Mouse (Mus musculus) embryo, embryonic 11 days (tissue): Measurements from ENCODE around the gene Rnf24.

Experiments
- DNase-seq: peaks from one replicate; pipeline ENCODE4 v3.0.0-alpha.2; 2015

The Rnf24 gene

GRCm38 (mm10) chr2:131352747-131353563, at the start of gene Rnf24:
TSS of gene Rnf24 (minus strand) at chr2:131352892.
- DNase-seq = peak; percentile 99

DNA sequence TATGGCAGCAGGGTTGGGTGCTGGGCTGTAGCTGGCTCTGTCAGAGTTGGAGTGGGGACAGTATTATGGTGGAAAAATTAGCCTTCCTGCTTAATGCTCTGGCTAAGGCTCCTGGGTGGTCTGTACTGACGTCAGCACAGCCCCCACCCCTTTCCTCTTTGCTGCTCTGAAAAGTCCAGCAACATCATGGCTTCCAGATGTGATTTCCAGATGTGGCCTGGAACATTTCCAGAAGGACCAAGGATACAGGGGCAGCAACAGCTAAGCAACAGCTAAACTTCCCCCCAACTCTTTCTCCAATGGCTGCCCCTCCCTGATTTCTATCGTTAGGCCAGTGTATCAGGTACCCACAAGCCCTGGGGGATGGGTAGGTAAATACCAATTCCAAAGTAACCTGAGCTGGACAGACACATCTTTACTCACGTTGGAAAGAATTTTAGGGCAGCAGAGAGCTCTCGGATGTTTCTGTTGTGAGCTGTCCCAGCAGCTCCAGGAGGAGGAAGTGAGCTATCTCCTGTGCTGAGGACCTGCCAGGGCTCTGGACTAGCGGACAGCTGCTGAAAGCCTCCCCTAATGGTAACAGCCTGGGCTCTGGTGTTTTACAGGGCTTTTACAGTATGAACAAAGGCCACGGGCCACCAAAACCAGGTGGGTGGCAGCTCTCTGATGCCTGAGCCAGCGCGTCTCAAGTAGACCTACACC, 49.3 kb upstream of the Rnf24 start:
- peak; percentile 69 for DNase-seq

DNA sequence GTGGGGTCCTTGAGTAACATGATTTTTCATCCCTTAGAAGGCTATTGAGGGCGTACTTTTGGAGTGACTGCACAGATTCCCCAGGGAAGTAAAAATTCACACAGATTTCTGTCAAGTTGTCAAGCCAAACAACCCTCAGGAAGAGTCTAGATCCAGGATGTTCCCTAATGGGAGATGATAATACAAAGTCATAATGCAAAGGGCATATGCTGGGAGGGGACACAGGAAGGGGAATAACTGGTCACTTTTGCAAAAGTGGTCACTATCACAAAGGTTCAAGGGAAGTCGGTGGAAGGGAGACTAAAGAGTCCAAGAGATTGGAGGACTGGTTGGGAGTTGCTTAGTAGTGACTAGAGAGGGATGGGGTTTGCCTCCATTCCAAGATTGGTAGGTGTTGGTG, 48.2 kb upstream of the Rnf24 start:
- no peak for DNase-seq

- no peak for DNase-seq
Observed at GRCm38 (mm10) chr2:131397323-131397848, 44.7 kb upstream of the Rnf24 start.

DNA sequence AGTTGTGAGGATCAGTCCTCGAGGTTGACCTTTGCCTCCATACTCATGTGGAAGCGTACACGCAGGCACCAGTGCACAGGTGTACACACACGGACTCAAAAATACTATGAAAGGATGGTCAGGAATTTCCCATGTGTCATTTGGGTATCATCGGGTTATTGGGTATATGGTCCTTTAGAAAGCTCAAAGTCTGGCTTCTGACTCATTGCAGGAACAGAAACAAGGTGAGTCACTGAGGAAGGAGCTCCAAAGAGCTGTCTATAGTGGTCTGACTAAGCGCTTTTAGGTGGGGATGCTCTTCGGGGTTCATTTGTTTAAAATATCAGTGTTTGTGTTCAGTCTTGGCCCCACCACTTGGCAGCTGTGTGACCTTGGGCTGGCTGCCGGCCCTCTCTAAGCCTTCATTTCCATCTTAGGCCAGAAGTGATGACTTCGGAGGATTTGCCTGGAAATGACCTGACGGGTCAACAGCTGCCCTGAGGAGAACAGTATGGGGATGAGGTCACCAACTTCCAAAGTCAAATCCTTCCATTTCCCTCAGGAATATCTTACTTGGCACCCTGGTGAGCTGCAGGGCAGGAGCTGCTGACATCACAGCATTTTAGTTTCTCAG, 33.8 kb upstream of the Rnf24 start:
- no peak for DNase-seq

- DNase-seq = no peak
Observed at GRCm38 (mm10) chr2:131385176-131385575, 32.5 kb upstream of the Rnf24 start.

DNA sequence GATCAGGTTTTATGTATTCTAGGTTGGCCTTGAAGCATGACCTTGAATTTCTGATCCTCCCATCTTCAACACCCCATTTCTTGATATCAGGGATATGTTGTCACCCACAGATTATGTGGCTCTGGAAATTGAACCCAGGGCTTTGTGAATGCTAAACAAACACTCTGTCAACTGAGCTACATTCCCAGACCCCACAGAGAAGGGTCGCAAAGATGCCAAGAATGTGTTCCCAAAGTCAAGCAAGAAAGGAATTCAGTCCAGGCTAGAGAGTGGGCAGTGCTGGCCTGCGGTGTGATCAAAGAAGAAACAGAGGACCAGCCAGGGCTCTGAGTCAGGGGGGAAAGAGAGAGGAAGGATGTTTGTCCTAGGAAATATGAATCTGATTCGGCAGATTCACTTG, 26.8 kb upstream of the Rnf24 start:
- DNase-seq = no peak

DNA sequence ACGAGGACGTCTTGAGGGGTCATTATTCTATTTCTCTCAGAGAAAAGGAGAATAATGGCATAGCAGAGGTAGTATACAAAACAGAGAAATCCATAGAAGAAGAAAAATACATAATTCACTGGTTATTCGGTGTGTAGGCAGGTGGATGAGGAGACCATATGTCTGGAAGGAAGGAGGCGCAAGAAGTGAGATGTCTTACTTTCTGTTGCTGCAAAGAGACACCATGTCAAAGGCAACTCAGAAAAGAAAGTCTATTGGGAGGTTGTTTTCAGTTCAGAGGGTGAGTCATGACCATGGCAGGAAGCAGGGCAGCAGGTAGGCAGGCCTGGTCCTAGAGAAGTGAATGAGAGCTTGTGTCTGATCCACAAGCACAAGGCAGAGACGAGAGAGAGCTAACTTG, 26.2 kb upstream of the Rnf24 start:
- no peak for DNase-seq

GRCm38 (mm10) chr2:131377055-131377454, 24.4 kb upstream of the Rnf24 start:
- no peak for DNase-seq

GRCm38 (mm10) chr2:131373656-131374055, 21.0 kb upstream of the Rnf24 start:
- no peak for DNase-seq

GRCm38 (mm10) chr2:131372276-131372877, 19.7 kb upstream of the Rnf24 start:
- no peak for DNase-seq

DNA sequence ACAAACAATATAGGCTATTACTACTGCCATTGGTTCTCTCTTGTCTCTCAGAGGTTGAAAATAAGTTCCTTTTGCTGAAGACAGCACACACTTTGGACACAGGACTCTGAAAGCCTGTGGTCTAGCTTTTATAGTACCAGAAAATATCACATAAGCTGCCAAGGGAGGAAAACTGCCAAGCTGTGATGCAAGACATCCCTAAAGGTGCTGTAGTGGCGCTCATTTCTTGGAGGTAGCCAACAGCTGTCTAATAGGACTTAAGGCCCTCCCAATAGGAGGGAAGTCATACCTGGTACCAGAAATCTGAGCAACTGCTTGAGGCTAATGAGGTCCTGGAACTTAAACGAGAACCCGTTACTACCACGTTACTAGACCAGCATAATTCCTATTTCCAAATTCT, 19.1 kb upstream of the Rnf24 start:
- DNase-seq = no peak

GRCm38 (mm10) chr2:131370828-131371227, 18.1 kb upstream of the Rnf24 start:
- no peak for DNase-seq

GRCm38 (mm10) chr2:131364689-131365088, 12.0 kb upstream of the Rnf24 start:
- no peak for DNase-seq

- no peak for DNase-seq
Observed at GRCm38 (mm10) chr2:131358481-131358880, 5.8 kb upstream of the Rnf24 start.

GRCm38 (mm10) chr2:131354049-131354448, 1.4 kb upstream of the Rnf24 start:
- no peak for DNase-seq

DNA sequence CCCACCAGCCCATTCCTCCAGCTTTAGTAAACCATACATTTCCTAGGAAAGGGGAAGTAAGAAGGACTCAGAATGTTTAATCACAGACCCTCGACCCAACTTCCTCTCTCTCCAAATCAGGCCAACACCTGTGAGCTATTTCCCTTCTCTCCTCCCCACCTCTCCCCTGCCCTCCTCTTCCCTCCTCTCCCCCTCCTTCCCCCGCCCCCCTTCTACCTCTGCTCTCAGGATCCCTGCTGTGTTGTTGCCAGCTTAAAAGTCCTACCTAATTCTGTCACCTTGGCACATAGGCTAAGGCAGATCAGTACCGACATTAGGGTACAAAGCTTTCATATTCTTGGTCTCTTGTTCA, 848 bp upstream of the Rnf24 start:
- peak; percentile 3 for DNase-seq

DNA sequence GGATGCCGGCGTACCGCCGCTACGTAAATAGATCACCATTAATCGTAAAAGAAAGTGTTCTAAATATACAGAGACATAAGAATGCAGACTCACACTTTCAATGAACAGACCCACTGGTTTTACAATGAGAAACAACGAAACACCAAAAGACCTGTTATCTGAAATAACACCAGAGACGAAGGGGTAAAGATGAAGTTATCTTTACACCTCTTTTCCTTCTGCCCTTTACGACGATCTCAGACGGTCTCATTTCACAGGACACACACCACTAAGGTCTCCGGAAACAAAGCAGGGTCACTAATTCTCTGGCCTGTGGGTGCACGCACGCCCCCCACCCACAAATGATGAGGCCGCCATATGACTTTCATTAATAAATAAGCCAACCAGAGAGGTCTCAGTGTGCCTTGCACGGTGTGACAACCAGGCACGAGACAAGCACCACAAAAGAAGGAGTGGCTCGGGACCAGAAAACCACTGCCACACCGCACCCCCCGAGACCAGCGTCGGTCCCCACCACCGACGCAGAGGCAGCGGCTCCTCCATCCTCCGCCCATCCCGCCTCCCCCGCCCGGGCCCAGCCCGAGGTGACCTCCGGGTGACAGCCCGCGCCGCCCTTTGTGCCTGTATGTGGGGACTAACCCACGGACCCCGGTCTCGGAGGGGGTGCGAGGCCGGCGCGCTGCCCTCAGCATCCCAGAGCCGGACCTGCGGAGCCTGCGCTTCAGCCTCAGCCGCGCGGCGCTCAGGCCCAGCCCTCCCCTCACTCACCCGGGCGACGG, 535 bp downstream of the Rnf24 start:
- DNase-seq = no peak

GRCm38 (mm10) chr2:131351471-131351870, 1.2 kb downstream of the Rnf24 start:
- peak; percentile 5 for DNase-seq

DNA sequence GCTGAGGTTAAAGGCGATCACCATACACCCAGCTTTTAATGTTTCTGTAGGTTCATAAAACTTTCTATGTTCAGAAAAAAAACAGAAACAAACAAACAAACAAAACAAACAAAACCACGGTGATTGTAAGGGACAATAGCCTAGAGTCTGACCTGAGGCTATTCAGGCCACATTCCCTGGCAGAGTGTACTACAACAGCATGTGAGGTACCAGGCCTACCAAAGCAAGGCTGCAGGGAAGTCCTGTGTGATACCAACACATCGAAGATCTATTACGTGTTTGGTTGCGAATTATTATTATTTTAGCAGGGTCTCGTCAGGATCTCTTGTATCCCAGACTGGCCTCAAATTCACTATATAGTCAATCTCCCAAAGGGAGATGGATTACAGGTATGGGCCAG, 2.4 kb downstream of the Rnf24 start:
- no peak for DNase-seq

- DNase-seq = no peak
Observed at GRCm38 (mm10) chr2:131345556-131345955, 7.1 kb downstream of the Rnf24 start.

DNA sequence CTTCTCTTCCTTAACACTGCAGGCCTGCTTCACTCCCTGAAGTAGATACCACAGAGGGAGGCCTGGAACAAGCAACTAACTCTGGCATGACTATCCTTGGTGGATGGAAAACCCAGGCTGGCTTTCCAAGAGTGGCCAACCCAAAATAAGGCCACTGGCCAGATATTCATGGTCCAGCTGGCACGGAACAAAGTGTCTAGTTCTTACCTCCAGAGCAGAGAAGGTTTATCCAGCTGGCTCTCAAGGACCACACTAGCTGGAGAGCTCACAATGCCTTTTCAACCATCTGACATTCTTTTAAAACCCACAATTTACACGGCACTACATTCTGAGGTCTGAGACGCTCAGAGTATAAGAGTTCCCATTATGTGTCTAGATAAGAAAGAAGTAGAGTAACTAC, 8.2 kb downstream of the Rnf24 start:
- no peak for DNase-seq

DNA sequence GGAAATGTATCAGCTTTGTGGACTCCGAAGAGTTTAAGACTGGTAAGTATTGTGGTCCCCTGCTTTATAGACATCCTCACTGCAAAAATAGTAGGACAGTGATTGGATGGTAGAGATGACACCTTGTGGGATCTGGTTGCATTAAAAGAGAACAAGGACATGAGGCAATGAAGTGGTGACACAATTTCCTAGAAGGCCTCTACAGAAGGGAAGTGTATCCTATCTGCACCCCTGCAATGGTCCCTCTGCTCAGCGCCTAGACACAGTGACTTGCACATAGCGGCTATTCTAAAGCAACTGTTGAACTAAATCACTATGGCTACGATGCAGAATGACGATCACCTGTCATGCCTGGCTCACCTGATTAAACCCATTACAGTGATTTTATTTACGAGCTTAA, 15.1 kb downstream of the Rnf24 start:
- DNase-seq = no peak
